21 mouse cellular contexts compared by ENCODE assay signal in genomic region chr3:86602284-86602683, GRCm38 (mm10). TPM values are rescaled to one million over a fixed set of nuclear protein-coding genes. Genes with fewer than 3 reads are reported as not detected.
DNase-seq lines count a peak whose midpoint lies in the region; ATAC-seq and TF ChIP-seq lines count a peak whose summit lies in the region.
"Had no signal": no experiment of that assay in that cellular context is flagged by ENCODE, and none has a peak within 500 bp of the region (broad histone marks: within the 10 kb centered on the region; RNA-seq: fewer than 3 reads in every experiment).

No protein-coding gene starts in this region.

- H3K4me3 ChIP-seq in forebrain, postnatal 0 days (ENCODE audit: low read depth, low read length): no peak overlapping the region
- no peak overlapping the region for H3K4me3 ChIP-seq in midbrain, embryonic 10.5 days
- H3K4me3 ChIP-seq in heart, embryonic 11.5 days (ENCODE audit: low read depth, low read length): no peak overlapping the region
- H3K4me3 ChIP-seq: erythroblast, embryonic 14.5 days; layer of hippocampus, adult 2 months; megakaryocyte, embryonic 14.5 days; neural tube, embryonic 12.5 days had no signal

- TF ChIP-seq CTCF in forebrain, postnatal 0 days (IDR thresholded peaks at IDR 0.05; ENCODE audit: low read depth): no peak

- H3K9me3 ChIP-seq in forebrain, postnatal 0 days (ENCODE audit: low read length): no peaks in the 10 kb centered on the region
- H3K9me3 ChIP-seq in midbrain, embryonic 10.5 days (replicated peaks): no peaks in the 10 kb centered on the region
- H3K9me3 ChIP-seq in heart, embryonic 11.5 days (replicated peaks; ENCODE audit: control insufficient read depth, low read length): no peaks in the 10 kb centered on the region
- H3K9me3 ChIP-seq: megakaryocyte, embryonic 14.5 days; neural tube, embryonic 12.5 days had no signal

- DNase-seq in ES-CJ7 (ENCODE audit: low read depth, low spot score): peak; percentile 3
- DNase-seq in embryo, embryonic 10 days (ENCODE audit: low spot score): peak; percentile 75
- DNase-seq in forebrain, postnatal 0 days: peak; percentile 5
- peak; percentile 52 for DNase-seq in midbrain, embryonic 10.5 days (ENCODE audit: low spot score)
- no peak for DNase-seq in layer of hippocampus, adult 18-20 months (ENCODE audit: low spot score in 2 of 2)
- DNase-seq in gastrocnemius, adult 18-20 months (ENCODE audit: low spot score): no peak
- DNase-seq in left cerebral cortex, adult 8-10 months (ENCODE audit: low spot score in 2 of 2): no peak
- DNase-seq: adrenal gland, postnatal 36 days; B cell, adult 2 months; cerebellum, postnatal 36 days; gastrocnemius, postnatal 10 days; heart, postnatal 36 days; kidney, adult 2 months had no signal

- H3K4me2 ChIP-seq in forebrain, postnatal 0 days (ENCODE audit: low read depth): no peak overlapping the region
- H3K4me2 ChIP-seq in heart, embryonic 11.5 days: no peak overlapping the region
- H3K4me2 ChIP-seq: liver, embryonic 11.5 days; neural tube, embryonic 12.5 days had no signal

- H3K4me1 ChIP-seq in forebrain, postnatal 0 days (ENCODE audit: insufficient read depth): no peaks in the 10 kb centered on the region
- H3K4me1 ChIP-seq in midbrain, embryonic 10.5 days: peaks cover 43% of the 10 kb centered on the region
- H3K4me1 ChIP-seq in heart, embryonic 11.5 days (ENCODE audit: control insufficient read depth, insufficient read depth, low read length): no peaks in the 10 kb centered on the region
- H3K4me1 ChIP-seq: megakaryocyte, embryonic 14.5 days had no signal

- no peak overlapping the region for H3K9ac ChIP-seq in forebrain, postnatal 0 days
- H3K9ac ChIP-seq in heart, embryonic 11.5 days (ENCODE audit: low read depth, low read length): no peak overlapping the region
- H3K9ac ChIP-seq: neural tube, embryonic 12.5 days had no signal

- no peak overlapping the region for H3K27ac ChIP-seq in forebrain, postnatal 0 days (ENCODE audit: low read depth, low read length)
- no peak overlapping the region for H3K27ac ChIP-seq in midbrain, embryonic 10.5 days (replicated peaks)
- H3K27ac ChIP-seq in heart, embryonic 11.5 days (ENCODE audit: low read depth, low read length): no peak overlapping the region
- H3K27ac ChIP-seq: layer of hippocampus, adult 2 months; neural tube, embryonic 12.5 days had no signal

- no peaks in the 10 kb centered on the region for H3K27me3 ChIP-seq in forebrain, postnatal 0 days (ENCODE audit: insufficient read depth, low read length)
- H3K27me3 ChIP-seq in midbrain, embryonic 10.5 days (ENCODE audit: low read depth, poor library complexity, severe bottlenecking): no peaks in the 10 kb centered on the region
- H3K27me3 ChIP-seq in heart, embryonic 11.5 days (ENCODE audit: control insufficient read depth, insufficient read depth, low read length): no peaks in the 10 kb centered on the region
- H3K27me3 ChIP-seq: megakaryocyte, embryonic 14.5 days; neural tube, embryonic 12.5 days had no signal

- 36% methylated on average over 3 of the region's 3 CpGs for WGBS in forebrain, postnatal 0 days
- WGBS in midbrain, embryonic 10.5 days: 32% methylated on average over 3 of the region's 3 CpGs
- 76% methylated on average over 3 of the region's 3 CpGs for WGBS in heart, embryonic 11.5 days (ENCODE audit: insufficient replicate concordance)

- ATAC-seq in forebrain, postnatal 0 days: 0 out of 2 replicates have a peak, but pooled peaks have one; percentile 36
- no peak for ATAC-seq in heart, embryonic 11.5 days (replicated peaks; ENCODE audit: insufficient number of reproducible peaks, low FRiP score, low TSS enrichment)

- H3K36me3 ChIP-seq in forebrain, postnatal 0 days (ENCODE audit: insufficient read depth): no peaks in the 10 kb centered on the region
- H3K36me3 ChIP-seq in midbrain, embryonic 10.5 days: no peaks in the 10 kb centered on the region
- no peaks in the 10 kb centered on the region for H3K36me3 ChIP-seq in heart, embryonic 11.5 days (ENCODE audit: control insufficient read depth, insufficient read depth, low read length)
- H3K36me3 ChIP-seq: neural tube, embryonic 12.5 days had no signal

RNA-seq across cellular contexts. Expression of gene Mab21l2, which starts 53.9 kb away (rescaled TPM):
- 1.3 and 2.3 TPM in 2 replicates for total RNA-seq in forebrain, postnatal 0 days (2014; rRNA removed)
- 1.0 and 2.4 TPM in 2 replicates for polyA plus RNA-seq in forebrain, postnatal 0 days (2015; fragmentation: Nextera tagmentation; extraction: Ambion mirVana)
- 82.0 and 99.0 TPM in 2 replicates for polyA plus RNA-seq in midbrain, embryonic 10.5 days (2016; fragmentation: Nextera tagmentation; extraction: Ambion mirVana)
- total RNA-seq in layer of hippocampus, adult 18-20 months (2021): under 1 TPM; 0.22 to 0.30 TPM
- under 1 TPM in 1 of 2 experiments, not detected in 1; 0.23 TPM for total RNA-seq in gastrocnemius, adult 18-20 months (2021)
- polyA plus RNA-seq in heart, embryonic 11.5 days (2014; fragmentation: Nextera tagmentation; extraction: Ambion mirVana): 12.7 and 13.6 TPM in 2 replicates
- under 1 TPM; 0.41 to 0.80 (median 0.54) TPM for total RNA-seq in left cerebral cortex, adult 8-10 months (2022)
- total RNA-seq: layer of hippocampus, adult 2 months; left cerebral cortex, postnatal 36 days had no signal
- polyA plus RNA-seq: erythroblast, embryonic 14.5 days; spleen, adult 2 months had no signal

Comparison
In these comparisons a context has a peak if more than half of its experiments do, and no peak if none do; other contexts are left out.
1. DNase-seq: peak in ES-CJ7 (single experiment), embryo, embryonic 10 days (single experiment), forebrain, postnatal 0 days (single experiment) and midbrain, embryonic 10.5 days (single experiment); none in layer of hippocampus, adult 18-20 months (0 of 2), gastrocnemius, adult 18-20 months (single experiment) and left cerebral cortex, adult 8-10 months (0 of 2).